Mouse (Mus musculus): Measurements from ENCODE around the gene Acot7. TPM values are rescaled to one million over a fixed set of nuclear protein-coding genes. Genes with fewer than 3 reads are reported as not detected.

The Acot7 gene
- polyA plus RNA-seq, 1 experiment = 19.4 TPM

- H3K4me1 ChIP-seq (ENCODE audit: control insufficient read depth, insufficient read depth, insufficient read length, low read length) = peaks cover 22% of the 10 kb centered on the region
- no peak overlapping the region for H3K27ac ChIP-seq (replicated peaks; ENCODE audit: low read depth, low read length)
- no peak overlapping the region for H3K4me3 ChIP-seq (ENCODE audit: insufficient read depth, low read depth, low read length)
These were observed 6.6 kb downstream of the Acot7 start for GRCm38 (mm10) chr4:152184353-152185035.

GRCm38 (mm10) chr4:152185137-152185509 is 7.2 kb downstream of the Acot7 start:
- Histone ChIP-seq H3K27ac (replicated peaks; ENCODE audit: low read depth, low read length) (peak overlapping the region; percentile 93), H3K4me1 (ENCODE audit: control insufficient read depth, insufficient read depth, insufficient read length, low read length) (peaks cover 25% of the 10 kb centered on the region), H3K4me3 (ENCODE audit: insufficient read depth, low read depth, low read length) (no peak overlapping the region; the same call in 1 of the 2 replicates)

- peaks cover 26% of the 10 kb centered on the region for H3K4me1 ChIP-seq (ENCODE audit: control insufficient read depth, insufficient read depth, insufficient read length, low read length)
- H3K4me3 ChIP-seq (ENCODE audit: insufficient read depth, low read depth, low read length) = peak overlapping the region; percentile 46
- peak overlapping the region; percentile 93 for H3K27ac ChIP-seq (replicated peaks; ENCODE audit: low read depth, low read length)
These were observed 7.7 kb downstream of the Acot7 start for GRCm38 (mm10) chr4:152185510-152186204.

- peaks cover 33% of the 10 kb centered on the region for H3K4me1 ChIP-seq (ENCODE audit: control insufficient read depth, insufficient read depth, insufficient read length, low read length)
- H3K4me3 ChIP-seq (ENCODE audit: insufficient read depth, low read depth, low read length) = peak overlapping the region; percentile 46
These were observed 8.5 kb downstream of the Acot7 start for GRCm38 (mm10) chr4:152186205-152187082.

GRCm38 (mm10) chr4:152187142-152187541 is 9.2 kb downstream of the Acot7 start:
- H3K4me3 ChIP-seq (ENCODE audit: insufficient read depth, low read depth, low read length) = no peak overlapping the region; the same call in 1 of the 2 replicates
- H3K27ac ChIP-seq (replicated peaks; ENCODE audit: low read depth, low read length) = peak overlapping the region; percentile 93; the same call in 1 of the 2 replicates
- peaks cover 33% of the 10 kb centered on the region for H3K4me1 ChIP-seq (ENCODE audit: control insufficient read depth, insufficient read depth, insufficient read length, low read length)

More at GRCm38 (mm10) chr4:152186205-152187082, 8.5 kb downstream of the Acot7 start:
- peak overlapping the region; percentile 93 for H3K27ac ChIP-seq (replicated peaks; ENCODE audit: low read depth, low read length)

GRCm38 (mm10) chr4:152188651-152189050 is 10.7 kb downstream of the Acot7 start:
- H3K27ac ChIP-seq (replicated peaks; ENCODE audit: low read depth, low read length) = no peak overlapping the region
- peaks cover 33% of the 10 kb centered on the region for H3K4me1 ChIP-seq (ENCODE audit: control insufficient read depth, insufficient read depth, insufficient read length, low read length)
- no peak overlapping the region for H3K4me3 ChIP-seq (ENCODE audit: insufficient read depth, low read depth, low read length)

GRCm38 (mm10) chr4:152189071-152189470 is 11.1 kb downstream of the Acot7 start:
- H3K4me3 ChIP-seq (ENCODE audit: insufficient read depth, low read depth, low read length) = no peak overlapping the region
- H3K4me1 ChIP-seq (ENCODE audit: control insufficient read depth, insufficient read depth, insufficient read length, low read length) = peaks cover 33% of the 10 kb centered on the region
- no peak overlapping the region for H3K27ac ChIP-seq (replicated peaks; ENCODE audit: low read depth, low read length)

GRCm38 (mm10) chr4:152189691-152190090 is 11.8 kb downstream of the Acot7 start:
- Histone ChIP-seq H3K4me3 (ENCODE audit: insufficient read depth, low read depth, low read length) (no peak overlapping the region), H3K4me1 (ENCODE audit: control insufficient read depth, insufficient read depth, insufficient read length, low read length) (peaks cover 33% of the 10 kb centered on the region), H3K27ac (replicated peaks; ENCODE audit: low read depth, low read length) (peak overlapping the region; percentile 4; the same call in 1 of the 2 replicates)

- Histone ChIP-seq H3K27ac (replicated peaks; ENCODE audit: low read depth, low read length) (peak overlapping the region; percentile 4; the same call in 1 of the 2 replicates), H3K4me3 (ENCODE audit: insufficient read depth, low read depth, low read length) (no peak overlapping the region), H3K4me1 (ENCODE audit: control insufficient read depth, insufficient read depth, insufficient read length, low read length) (peaks cover 31% of the 10 kb centered on the region)
These were observed 12.2 kb downstream of the Acot7 start for GRCm38 (mm10) chr4:152190096-152190653.

GRCm38 (mm10) chr4:152190701-152191100 is 12.8 kb downstream of the Acot7 start:
- Histone ChIP-seq H3K4me1 (ENCODE audit: control insufficient read depth, insufficient read depth, insufficient read length, low read length) (peaks cover 27% of the 10 kb centered on the region), H3K27ac (replicated peaks; ENCODE audit: low read depth, low read length) (peak overlapping the region; percentile 63), H3K4me3 (ENCODE audit: insufficient read depth, low read depth, low read length) (no peak overlapping the region)

GRCm38 (mm10) chr4:152192569-152192968 is 14.6 kb downstream of the Acot7 start:
- H3K4me1 ChIP-seq (ENCODE audit: control insufficient read depth, insufficient read depth, insufficient read length, low read length) = peaks cover 14% of the 10 kb centered on the region; the same call in 1 of the 2 replicates
- H3K27ac ChIP-seq (replicated peaks; ENCODE audit: low read depth, low read length) = no peak overlapping the region

GRCm38 (mm10) chr4:152194476-152195175 is 16.7 kb downstream of the Acot7 start:
- Histone ChIP-seq H3K4me1 (ENCODE audit: control insufficient read depth, insufficient read depth, insufficient read length, low read length) (peaks cover 11% of the 10 kb centered on the region; the same call in 1 of the 2 replicates), H3K4me3 (ENCODE audit: insufficient read depth, low read depth, low read length) (no peak overlapping the region), H3K27ac (replicated peaks; ENCODE audit: low read depth, low read length) (no peak overlapping the region)

More at GRCm38 (mm10) chr4:152192569-152192968, 14.6 kb downstream of the Acot7 start:
- H3K4me3 ChIP-seq (ENCODE audit: insufficient read depth, low read depth, low read length) = no peak overlapping the region

GRCm38 (mm10) chr4:152196276-152196675 is 18.3 kb downstream of the Acot7 start:
- no peak overlapping the region for H3K27ac ChIP-seq (replicated peaks; ENCODE audit: low read depth, low read length)

GRCm38 (mm10) chr4:152197545-152197944 is 19.6 kb downstream of the Acot7 start:
- no peak overlapping the region for H3K27ac ChIP-seq (replicated peaks; ENCODE audit: low read depth, low read length)
- peaks cover 11% of the 10 kb centered on the region for H3K4me1 ChIP-seq (ENCODE audit: control insufficient read depth, insufficient read depth, insufficient read length, low read length)
- no peak overlapping the region for H3K4me3 ChIP-seq (ENCODE audit: insufficient read depth, low read depth, low read length)

More at GRCm38 (mm10) chr4:152196276-152196675, 18.3 kb downstream of the Acot7 start:
- peaks cover 10% of the 10 kb centered on the region for H3K4me1 ChIP-seq (ENCODE audit: control insufficient read depth, insufficient read depth, insufficient read length, low read length)
- no peak overlapping the region for H3K4me3 ChIP-seq (ENCODE audit: insufficient read depth, low read depth, low read length)

Measured in brown adipose tissue, adult 24 weeks (tissue).